Mouse (Mus musculus): ENCODE results near the gene Phlpp1. TPM values are rescaled to one million over a fixed set of nuclear protein-coding genes. Genes with fewer than 3 reads are reported as not detected.

Gene Phlpp1
- polyA plus RNA-seq, 1 experiment from 2014 or later = 10.7 TPM

- 42% methylated on average over 9 of the region's 9 CpGs for WGBS
- H3K36me3 ChIP-seq (ENCODE audit: control insufficient read depth, insufficient read depth, low read length) = no peaks in the 10 kb centered on the region
- DNase-seq = peak; percentile 86
- no peak overlapping the region for H3K4me3 ChIP-seq (replicated peaks; ENCODE audit: low read depth, low read length)
- H3K4me1 ChIP-seq (ENCODE audit: control insufficient read depth, insufficient read depth, low read length) = no peaks in the 10 kb centered on the region
- H3K9ac ChIP-seq (replicated peaks; ENCODE audit: low read length) = no peak overlapping the region
- H3K4me2 ChIP-seq (ENCODE audit: low read length) = no peak overlapping the region
- no peaks in the 10 kb centered on the region for H3K9me3 ChIP-seq (ENCODE audit: control insufficient read depth, low read length)
- peak; percentile 58; the same call in 1 of the 2 replicates for ATAC-seq (ENCODE audit: low FRiP score, low TSS enrichment)
- no peak overlapping the region for H3K27ac ChIP-seq (replicated peaks; ENCODE audit: low read depth, low read length)
- no peaks in the 10 kb centered on the region for H3K27me3 ChIP-seq (ENCODE audit: control insufficient read depth, insufficient read depth, low read length)
Observed at GRCm38 (mm10) chr1:106425128-106425936, 253.8 kb downstream of the Phlpp1 start.

GRCm38 (mm10) chr1:106428170-106428569 lies 256.6 kb downstream of the Phlpp1 start:
- Histone ChIP-seq H3K4me1 (ENCODE audit: control insufficient read depth, insufficient read depth, low read length) (no peaks in the 10 kb centered on the region), H3K9ac (replicated peaks; ENCODE audit: low read length) (no peak overlapping the region), H3K27ac (replicated peaks; ENCODE audit: low read depth, low read length) (no peak overlapping the region), H3K4me3 (replicated peaks; ENCODE audit: low read depth, low read length) (no peak overlapping the region), H3K27me3 (ENCODE audit: control insufficient read depth, insufficient read depth, low read length) (no peaks in the 10 kb centered on the region), H3K4me2 (ENCODE audit: low read length) (no peak overlapping the region), H3K36me3 (ENCODE audit: control insufficient read depth, insufficient read depth, low read length) (no peaks in the 10 kb centered on the region), H3K9me3 (ENCODE audit: control insufficient read depth, low read length) (no peaks in the 10 kb centered on the region)
- DNase-seq (peak; percentile 50), ATAC-seq (ENCODE audit: low FRiP score, low TSS enrichment) (peak; percentile 57)
- WGBS = 55% methylated on average over 8 of the region's 8 CpGs

GRCm38 (mm10) chr1:106428580-106428979 lies 257.0 kb downstream of the Phlpp1 start:
- H3K9ac ChIP-seq (replicated peaks; ENCODE audit: low read length) = no peak overlapping the region
- no peak for DNase-seq
- H3K4me2 ChIP-seq (ENCODE audit: low read length) = no peak overlapping the region
- no peaks in the 10 kb centered on the region for H3K27me3 ChIP-seq (ENCODE audit: control insufficient read depth, insufficient read depth, low read length)
- no peak overlapping the region for H3K27ac ChIP-seq (replicated peaks; ENCODE audit: low read depth, low read length)
- H3K4me3 ChIP-seq (replicated peaks; ENCODE audit: low read depth, low read length) = no peak overlapping the region
- no peaks in the 10 kb centered on the region for H3K36me3 ChIP-seq (ENCODE audit: control insufficient read depth, insufficient read depth, low read length)
- H3K4me1 ChIP-seq (ENCODE audit: control insufficient read depth, insufficient read depth, low read length) = no peaks in the 10 kb centered on the region
- ATAC-seq (ENCODE audit: low FRiP score, low TSS enrichment) = no peak; the same call in 1 of the 2 replicates
- no peaks in the 10 kb centered on the region for H3K9me3 ChIP-seq (ENCODE audit: control insufficient read depth, low read length)
- WGBS = 84% methylated on average over 4 of the region's 4 CpGs

GRCm38 (mm10) chr1:106433580-106433979 lies 262.0 kb downstream of the Phlpp1 start:
- H3K27ac ChIP-seq (replicated peaks; ENCODE audit: low read depth, low read length) = no peak overlapping the region
- H3K4me1 ChIP-seq (ENCODE audit: control insufficient read depth, insufficient read depth, low read length) = no peaks in the 10 kb centered on the region
- H3K4me3 ChIP-seq (replicated peaks; ENCODE audit: low read depth, low read length) = no peak overlapping the region
- no peak overlapping the region for H3K4me2 ChIP-seq (ENCODE audit: low read length)
- WGBS = 49% methylated on average over 2 of the region's 2 CpGs
- H3K9me3 ChIP-seq (ENCODE audit: control insufficient read depth, low read length) = no peaks in the 10 kb centered on the region
- no peaks in the 10 kb centered on the region for H3K36me3 ChIP-seq (ENCODE audit: control insufficient read depth, insufficient read depth, low read length)
- no peak for ATAC-seq (ENCODE audit: low FRiP score, low TSS enrichment)
- H3K9ac ChIP-seq (replicated peaks; ENCODE audit: low read length) = no peak overlapping the region
- no peak for DNase-seq
- H3K27me3 ChIP-seq (ENCODE audit: control insufficient read depth, insufficient read depth, low read length) = no peaks in the 10 kb centered on the region

Other genes starting within 250 kb of the Phlpp1 start
- 2.6 and 2.8 TPM in 2 replicates for gene Zcchc2, start 181.3 kb upstream of the Phlpp1 start, polyA plus RNA-seq (2014; fragmentation: Nextera tagmentation; extraction: Ambion mirVana)